Mouse (Mus musculus): Measurements from ENCODE around the gene Myl9.
A peak's percentile ranks its signal among the peaks of the same experiment; 100 is the strongest.

The Myl9 gene

GRCm38 (mm10) chr2:156774738-156775454 is at the start of gene Myl9:
Gene Myl9, plus strand, starts transcription at chr2:156775420.
- DNase-seq, result peak; percentile 39 to 66

GRCm38 (mm10) chr2:156726344-156726743 is 48.9 kb upstream of the Myl9 start:
- DNase-seq, result no peak

- DNase-seq, result no peak
Measured at GRCm38 (mm10) chr2:156726878-156727277, 48.3 kb upstream of the Myl9 start.

- DNase-seq, result peak in 1 of 2 experiments; percentile 13
Measured at GRCm38 (mm10) chr2:156729537-156730469, 45.4 kb upstream of the Myl9 start.

DNA sequence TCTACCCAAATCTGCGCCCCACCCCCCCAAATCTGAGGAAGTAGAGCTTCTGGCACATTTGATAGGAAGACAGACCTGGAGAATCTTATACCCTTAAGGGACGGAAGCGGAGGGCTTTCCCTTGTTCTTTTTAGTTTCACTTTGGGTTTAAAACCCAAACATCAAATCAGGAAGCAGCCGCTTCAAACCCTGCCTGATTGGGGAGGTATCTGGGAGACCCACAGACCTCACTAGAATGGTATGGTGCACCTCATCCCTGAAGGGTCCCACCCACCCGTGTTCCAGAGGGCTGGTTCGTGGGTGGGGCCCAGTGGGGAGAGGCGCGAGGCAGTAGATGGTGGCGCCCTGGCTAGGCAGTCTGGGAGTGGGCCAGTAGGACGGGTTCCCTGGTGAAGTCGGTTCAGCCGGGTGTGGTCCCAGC is 44.7 kb upstream of the Myl9 start:
- no peak for DNase-seq

DNA sequence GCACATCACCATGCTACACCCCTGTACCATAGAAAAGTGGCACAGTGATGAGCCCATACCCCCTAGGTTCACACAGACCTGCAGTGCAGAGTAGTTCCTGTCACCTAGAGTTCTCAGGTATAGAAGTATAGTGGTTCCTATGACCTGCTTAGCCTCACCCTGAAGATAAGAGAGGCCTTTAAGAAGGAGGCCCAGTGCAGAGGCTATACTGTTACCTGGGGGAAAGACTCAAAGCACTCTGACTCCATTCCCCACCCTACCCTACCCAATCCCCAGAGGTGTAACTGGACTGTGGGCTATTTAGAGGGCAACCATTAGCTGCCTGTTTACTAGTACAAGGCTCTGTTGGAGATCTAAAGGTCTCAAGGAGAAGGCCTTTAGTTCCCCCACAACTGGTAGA is 43.6 kb upstream of the Myl9 start:
- no peak for DNase-seq

GRCm38 (mm10) chr2:156732109-156732508 is 43.1 kb upstream of the Myl9 start:
- DNase-seq, result peak; percentile 86 to 94

GRCm38 (mm10) chr2:156735761-156736335 is 39.4 kb upstream of the Myl9 start:
- no peak for DNase-seq

DNA sequence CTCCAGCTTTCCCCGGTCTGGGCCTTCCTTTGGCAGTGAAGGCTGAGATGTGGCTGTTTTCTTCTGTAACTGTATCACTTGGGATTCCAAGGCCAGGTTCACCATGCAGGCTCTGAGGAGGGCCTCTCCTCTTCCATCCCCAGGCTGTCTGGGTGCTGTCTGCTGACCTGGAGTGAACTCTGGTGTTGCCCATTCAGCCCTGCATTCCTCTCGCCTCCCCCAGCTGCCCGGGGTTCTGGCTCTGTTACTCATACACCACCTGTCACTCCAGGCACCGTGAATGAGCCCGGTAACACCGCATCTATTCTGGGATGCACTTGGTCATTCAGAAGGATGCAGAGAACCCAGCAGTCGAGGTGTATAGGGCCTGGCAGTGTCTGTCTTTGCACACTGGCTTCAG is 38.4 kb upstream of the Myl9 start:
- DNase-seq, result peak; percentile 49 to 51

DNA sequence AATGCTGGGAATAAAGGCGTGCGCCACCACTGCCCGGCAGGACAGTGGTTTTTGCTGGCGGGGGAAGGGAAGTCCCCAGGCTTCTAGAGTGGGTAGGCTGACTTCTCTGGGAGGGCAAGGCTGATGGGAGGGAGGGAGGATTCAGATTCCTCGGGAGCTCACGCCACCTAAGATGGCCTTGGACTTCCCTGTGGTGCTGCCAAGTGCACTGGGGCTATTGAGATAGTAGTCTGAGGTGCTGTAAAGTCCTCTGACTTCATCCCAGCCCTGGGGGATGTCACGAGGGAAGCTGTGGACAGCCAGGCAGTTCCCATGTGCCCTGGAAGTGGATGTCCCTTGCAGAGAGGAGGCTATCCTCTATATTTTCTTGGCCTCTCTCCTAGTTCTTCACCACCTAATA is 37.2 kb upstream of the Myl9 start:
- no peak for DNase-seq

DNA sequence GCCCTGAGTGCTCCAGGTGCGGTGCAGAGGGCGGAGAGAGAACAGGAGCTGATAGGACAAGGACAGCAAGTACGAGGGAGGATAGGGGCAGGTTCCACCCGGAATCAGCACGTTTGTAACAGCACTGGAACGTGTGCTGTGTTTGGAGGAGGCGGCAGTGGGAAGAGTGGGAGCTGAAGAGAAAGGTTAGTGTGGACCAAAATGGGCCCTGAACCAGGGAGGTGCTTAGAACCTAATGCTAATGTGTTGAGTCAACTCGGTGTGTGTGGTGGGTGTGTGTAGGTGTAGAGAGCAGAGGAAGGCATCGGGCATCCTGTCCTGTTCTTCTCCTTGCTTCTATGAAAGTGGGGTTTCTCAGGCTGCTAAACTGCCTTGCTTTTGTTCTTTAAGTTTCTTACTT is 34.0 kb upstream of the Myl9 start:
- no peak for DNase-seq

DNA sequence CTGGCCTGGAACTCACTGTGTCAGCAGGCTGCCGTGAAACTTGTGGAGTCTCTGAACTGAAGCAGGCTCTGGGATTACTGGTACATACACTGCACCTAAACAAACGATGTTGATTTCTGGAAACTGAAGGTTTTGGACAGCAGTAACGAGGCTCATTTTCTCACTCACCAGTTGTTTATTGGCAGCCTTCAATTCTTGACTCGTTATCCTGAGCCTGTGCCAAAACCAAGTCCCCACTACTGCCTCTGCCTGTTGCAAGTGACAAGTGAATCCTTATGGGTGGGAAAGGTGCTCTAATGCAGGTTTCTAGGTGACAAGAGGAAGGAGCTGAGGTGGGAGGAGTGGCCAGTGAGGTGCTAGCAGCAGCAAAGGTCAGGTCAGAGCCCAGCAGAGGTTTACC is 33.2 kb upstream of the Myl9 start:
- DNase-seq, result no peak

DNA sequence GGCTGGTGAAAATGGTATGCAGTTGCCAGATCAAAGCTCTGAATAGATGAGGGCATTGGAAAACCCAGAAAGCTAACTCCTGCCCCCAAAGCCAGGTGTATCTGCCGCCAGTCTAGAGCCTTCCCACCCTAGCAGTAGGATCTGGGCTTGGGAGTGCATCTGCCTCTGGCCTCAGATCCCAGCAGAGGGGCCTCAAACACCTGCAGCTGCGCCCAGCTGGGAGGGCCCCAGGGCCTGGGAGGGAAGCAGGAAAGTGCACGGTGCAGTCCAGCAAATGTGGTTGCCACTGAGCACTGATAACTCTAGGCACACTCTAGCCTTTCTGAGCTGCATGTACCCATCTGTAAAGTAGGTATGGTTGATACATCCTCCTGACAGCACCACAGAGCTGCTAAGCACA is 32.0 kb upstream of the Myl9 start:
- DNase-seq, result no peak

GRCm38 (mm10) chr2:156744414-156744813 is 30.8 kb upstream of the Myl9 start:
- no peak for DNase-seq

- no peak for DNase-seq
Measured at GRCm38 (mm10) chr2:156747315-156747714, 27.9 kb upstream of the Myl9 start.

GRCm38 (mm10) chr2:156749687-156750086 is 25.5 kb upstream of the Myl9 start:
- DNase-seq, result no peak

GRCm38 (mm10) chr2:156756937-156757336 is 18.3 kb upstream of the Myl9 start:
- DNase-seq, result no peak

- peak; percentile 21 to 54 for DNase-seq
Measured at GRCm38 (mm10) chr2:156760843-156761505, 14.2 kb upstream of the Myl9 start.

GRCm38 (mm10) chr2:156761521-156762278 is 13.5 kb upstream of the Myl9 start:
- DNase-seq, result no peak

DNA sequence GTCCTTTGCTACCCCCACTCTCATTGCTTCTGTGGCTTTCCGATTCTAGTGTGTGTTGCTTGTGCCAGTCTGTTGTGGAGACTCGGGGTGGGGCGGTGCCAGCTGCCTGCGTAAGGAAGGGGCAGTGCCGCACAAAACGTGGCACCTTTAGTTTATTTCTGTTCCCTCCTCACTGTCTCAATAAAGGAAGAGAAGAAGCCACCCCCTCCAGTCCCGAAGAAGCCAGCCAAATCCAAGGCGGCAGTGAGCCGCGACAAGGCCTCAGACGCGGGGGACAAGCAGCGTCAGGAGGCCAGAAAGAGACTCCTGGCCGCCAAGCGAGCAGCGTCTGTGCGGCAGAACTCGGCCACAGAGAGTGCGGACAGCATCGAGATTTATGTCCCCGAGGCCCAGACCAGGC is 12.7 kb upstream of the Myl9 start:
- no peak for DNase-seq

DNA sequence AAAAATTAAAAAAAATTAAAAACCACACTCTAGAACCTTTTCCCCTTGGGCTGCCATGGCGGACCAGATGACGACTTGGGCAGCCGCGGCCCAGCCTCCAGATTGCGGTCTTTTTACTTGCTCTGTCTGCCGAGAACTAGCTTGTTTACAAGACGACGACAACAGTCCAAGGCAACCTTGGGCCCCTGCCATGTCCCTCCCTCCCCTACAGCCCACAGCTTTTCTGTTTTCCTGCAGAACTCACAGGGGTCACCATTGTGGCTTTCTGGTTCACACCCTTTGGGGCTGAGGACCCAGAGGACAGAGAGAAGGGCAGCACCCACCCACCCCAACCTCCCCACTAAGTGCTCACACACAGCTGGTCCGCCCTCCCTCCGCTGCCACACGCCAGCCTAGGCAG is 12.1 kb upstream of the Myl9 start:
- DNase-seq, result peak; percentile 78 to 81

DNA sequence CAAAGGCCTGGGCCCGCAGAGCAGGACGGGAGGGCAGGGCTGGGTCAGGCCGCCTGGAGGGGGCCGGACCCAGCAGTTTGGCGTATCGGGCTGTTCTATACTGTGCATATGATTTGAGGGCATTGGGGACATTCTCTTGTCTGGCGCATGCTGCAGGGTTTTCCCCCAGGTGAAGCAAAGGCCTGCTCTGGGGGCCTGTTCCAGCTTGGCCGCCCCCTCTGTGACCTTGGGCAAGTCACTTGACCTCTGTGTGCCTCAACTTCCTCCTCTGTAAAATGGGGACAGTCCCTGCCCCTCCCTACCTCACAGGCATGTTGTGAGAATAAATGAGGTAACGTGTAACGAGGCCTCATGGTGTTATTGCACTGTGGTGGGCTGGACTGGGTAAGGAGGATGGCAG is 11.2 kb upstream of the Myl9 start:
- no peak for DNase-seq
